ENCODE assay signal across 10 mouse cellular contexts in the genomic region with DNA sequence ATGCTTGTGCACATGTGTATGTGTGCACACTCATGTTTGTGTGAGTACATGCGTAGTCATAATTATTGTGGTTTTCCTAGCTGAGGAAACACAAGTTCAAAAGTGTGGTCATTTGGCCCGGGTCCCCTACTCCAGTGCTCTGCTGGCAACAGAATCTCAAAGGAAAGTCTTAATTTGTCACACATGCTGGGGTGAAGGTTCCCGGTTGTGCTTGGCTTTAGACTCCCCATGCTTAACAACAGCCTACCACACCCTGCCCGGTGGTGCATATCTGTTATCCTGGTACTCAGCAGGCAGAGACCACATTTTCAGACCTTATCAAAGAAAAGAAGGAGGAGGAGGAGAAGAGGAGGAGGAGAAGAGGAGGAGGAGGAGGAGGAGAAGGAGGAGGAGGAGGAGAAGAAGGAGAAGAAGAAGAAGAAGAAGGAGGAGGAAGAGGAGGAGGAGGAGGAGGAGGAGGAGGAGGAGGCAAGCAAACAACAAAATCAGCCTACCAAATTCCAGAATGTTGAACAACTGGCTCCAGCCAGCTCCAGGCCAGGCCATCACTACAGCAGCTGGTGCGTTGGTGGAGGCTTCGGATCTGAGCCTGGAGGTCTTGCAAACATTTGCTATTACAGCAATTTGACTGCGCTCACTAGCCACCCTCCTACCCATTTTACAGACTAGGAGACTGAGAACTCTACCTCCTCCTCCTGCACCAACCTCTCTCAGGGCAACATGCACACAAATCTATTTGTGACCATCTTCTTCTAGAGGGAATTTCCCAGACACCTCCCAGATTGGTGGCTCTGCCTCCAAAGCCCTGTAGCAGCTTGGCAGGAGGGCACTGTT. TPM values are rescaled to one million over a fixed set of nuclear protein-coding genes. Genes with fewer than 3 reads are reported as not detected.
A peak's percentile ranks its signal among the peaks of the same experiment; 100 is the strongest.
DNase-seq lines count a peak whose midpoint lies in the region; ATAC-seq lines count a peak whose summit lies in the region.
"Had no signal": no experiment of that assay in that cellular context is flagged by ENCODE, and none has a peak within 500 bp of the region (broad histone marks: within the 10 kb centered on the region; RNA-seq: fewer than 3 reads in every experiment).

No protein-coding gene starts in this region.

- ATAC-seq in heart, embryonic 15.5 days (replicated peaks; ENCODE audit: insufficient number of reproducible peaks, insufficient read depth, low FRiP score, low read depth) = no peak
- ATAC-seq in liver, embryonic 16.5 days (ENCODE audit: low read depth) = peak; percentile 90

- peaks cover 22% of the 10 kb centered on the region for H3K4me1 ChIP-seq in heart, embryonic 15.5 days (replicated peaks)
- H3K4me1 ChIP-seq in liver, embryonic 16.5 days (ENCODE audit: control insufficient read depth, low read depth, low read length) = peaks cover 35% of the 10 kb centered on the region

- H3K4me2 ChIP-seq in heart, embryonic 15.5 days = peak overlapping the region; percentile 16
- H3K4me2 ChIP-seq in liver, embryonic 16.5 days (ENCODE audit: low read depth, low read length) = peak overlapping the region; percentile 26; the same call in 1 of the 2 replicates

- no peak overlapping the region for H3K4me3 ChIP-seq in heart, embryonic 15.5 days
- H3K4me3 ChIP-seq in liver, embryonic 16.5 days (ENCODE audit: low read depth, low read length) = no peak overlapping the region

- no peaks in the 10 kb centered on the region for H3K9me3 ChIP-seq in heart, embryonic 15.5 days (replicated peaks)
- no peaks in the 10 kb centered on the region for H3K9me3 ChIP-seq in liver, embryonic 16.5 days (replicated peaks; ENCODE audit: control insufficient read depth, low read length)

- H3K36me3 ChIP-seq in heart, embryonic 15.5 days = no peaks in the 10 kb centered on the region
- no peaks in the 10 kb centered on the region for H3K36me3 ChIP-seq in liver, embryonic 16.5 days (ENCODE audit: control insufficient read depth, insufficient read depth)

- H3K9ac ChIP-seq in heart, embryonic 15.5 days = no peak overlapping the region
- no peak overlapping the region for H3K9ac ChIP-seq in liver, embryonic 16.5 days (ENCODE audit: low read depth, low read length)

- no peaks in the 10 kb centered on the region for H3K27me3 ChIP-seq in heart, embryonic 15.5 days
- H3K27me3 ChIP-seq in liver, embryonic 16.5 days (ENCODE audit: control insufficient read depth, insufficient read depth, low read depth, low read length) = no peaks in the 10 kb centered on the region

- peak overlapping the region; percentile 76 for H3K27ac ChIP-seq in heart, embryonic 15.5 days
- peak overlapping the region; percentile 65 for H3K27ac ChIP-seq in liver, embryonic 16.5 days (ENCODE audit: low read length)

- peak; percentile 24 for DNase-seq in kidney, adult 9 months
- DNase-seq in kidney, adult 18-20 months = no peak
- peak; percentile 59 for DNase-seq in c-Kit-positive CD71-positive TER-119-positive erythroid progenitor cells, embryonic 14.5 days (ENCODE audit: low spot score)
- DNase-seq in ovary, adult 18-20 months (ENCODE audit: low spot score) = no peak
- no peak for DNase-seq in embryo, embryonic 10 days (ENCODE audit: low spot score)
- DNase-seq in urinary bladder, adult 18-20 months (ENCODE audit: low spot score in 2 of 2) = no peak

- 50% methylated on average over 7 of the region's 7 CpGs for WGBS in heart, embryonic 15.5 days
- 41% methylated on average over 7 of the region's 7 CpGs for WGBS in liver, embryonic 16.5 days (ENCODE audit: insufficient replicate concordance)

RNA-seq across cellular contexts. Expression of a gene that starts 5.5 kb away (rescaled TPM):
- polyA plus RNA-seq in heart, embryonic 15.5 days (2015; fragmentation: Nextera tagmentation; extraction: Ambion mirVana) = not detected in 2 replicates
- polyA plus RNA-seq in liver, embryonic 16.5 days (2015; fragmentation: Nextera tagmentation; extraction: Ambion mirVana) = not detected in 2 replicates
- polyA plus RNA-seq: brain, embryonic 14.5 days; stomach, embryonic 14.5 days had no signal

RNA-seq across cellular contexts. Expression of a gene that starts 17.2 kb away (rescaled TPM):
- not detected in 2 replicates for polyA plus RNA-seq in heart, embryonic 15.5 days (2015; fragmentation: Nextera tagmentation; extraction: Ambion mirVana)
- polyA plus RNA-seq in liver, embryonic 16.5 days (2015; fragmentation: Nextera tagmentation; extraction: Ambion mirVana) = 0.46 and 6.1 TPM in 2 replicates
- polyA plus RNA-seq: brain, embryonic 14.5 days; stomach, embryonic 14.5 days had no signal

RNA-seq across cellular contexts. Expression of a gene that starts 21.0 kb away (rescaled TPM):
- polyA plus RNA-seq in heart, embryonic 15.5 days (2015; fragmentation: Nextera tagmentation; extraction: Ambion mirVana) = 41.3 and 56.3 TPM in 2 replicates
- 4.3 and 5.2 TPM in 2 replicates for polyA plus RNA-seq in liver, embryonic 16.5 days (2015; fragmentation: Nextera tagmentation; extraction: Ambion mirVana)

RNA-seq across cellular contexts. Expression of a gene that starts 38.0 kb away (rescaled TPM):
- polyA plus RNA-seq in heart, embryonic 15.5 days (2015; fragmentation: Nextera tagmentation; extraction: Ambion mirVana) = not detected in 2 replicates
- not detected in 2 replicates for polyA plus RNA-seq in liver, embryonic 16.5 days (2015; fragmentation: Nextera tagmentation; extraction: Ambion mirVana)
- polyA plus RNA-seq: brain, embryonic 14.5 days; stomach, embryonic 14.5 days had no signal

Comparison
In these comparisons a context has a peak if more than half of its experiments do, and no peak if none do; other contexts are left out.
1. DNase-seq: peak in kidney, adult 9 months (single experiment) and c-Kit-positive CD71-positive TER-119-positive erythroid progenitor cells, embryonic 14.5 days (single experiment); none in kidney, adult 18-20 months (single experiment), ovary, adult 18-20 months (single experiment), embryo, embryonic 10 days (single experiment) and urinary bladder, adult 18-20 months (0 of 2).